Mouse (Mus musculus): ENCODE measurements around the gene Srsf4. TPM values are rescaled to one million over a fixed set of nuclear protein-coding genes. Genes with fewer than 3 reads are reported as not detected.

Gene Srsf4
- total and polyA plus RNA-seq, 3 experiments: 53.7 to 163 TPM; not detected in 1

DNA sequence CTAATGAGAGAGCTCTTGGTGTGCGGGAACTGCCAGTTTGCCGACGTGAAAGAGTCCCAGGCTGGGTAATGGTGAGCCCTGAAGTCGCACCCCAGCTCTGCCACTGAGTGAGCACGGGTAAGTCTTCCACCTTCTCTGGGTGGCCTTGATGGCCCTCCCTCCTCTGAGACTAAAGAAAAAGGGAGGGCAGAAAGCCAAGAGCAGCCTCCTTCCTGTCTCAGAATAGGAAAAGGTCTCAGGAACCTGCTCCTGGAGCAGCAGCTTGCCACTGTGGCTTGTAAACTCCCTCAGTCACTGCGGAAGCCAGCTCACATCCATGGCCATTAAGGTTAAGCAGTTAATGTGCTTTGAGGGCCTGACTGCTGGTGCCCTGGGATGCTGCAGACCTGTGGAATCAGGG is 12.0 kb downstream of the Srsf4 start:
- no peaks in the 10 kb centered on the region for H3K9me3 ChIP-seq (replicated peaks; ENCODE audit: insufficient read depth, low read length)
- H3K27me3 ChIP-seq (ENCODE audit: control insufficient read depth in 1 of 2, insufficient read depth in 2 of 2, low read length in 2 of 2): no peaks in the 10 kb centered on the region
- H3K36me3 ChIP-seq (ENCODE audit: control insufficient read depth in 1 of 2, insufficient read depth in 2 of 2, low read length in 2 of 2): peaks cover 2 to 38% of the 10 kb centered on the region in 2 experiments; a peak in 2 of 4 replicates
- DNase-seq (ENCODE audit: low read depth, low spot score): no peak
- H3K9ac ChIP-seq (ENCODE audit: control insufficient read depth, low read depth, low read length, poor library complexity, severe bottlenecking): no peak overlapping the region
- H3K4me1 ChIP-seq (ENCODE audit: control insufficient read depth in 1 of 2, insufficient read depth in 2 of 2, low read length in 2 of 2): peaks cover 0 to 6% of the 10 kb centered on the region in 2 experiments; a peak in 2 of 4 replicates
- H3K27ac ChIP-seq (ENCODE audit: control insufficient read depth, low read depth, low read length): no peak overlapping the region
- H3K4me3 ChIP-seq (ENCODE audit: control insufficient read depth in 1 of 2, insufficient read depth in 1 of 2, low read depth in 2 of 2, low read length in 2 of 2): no peak overlapping the region
- no peak for TF ChIP-seq SIN3A (IDR thresholded peaks at IDR 0.05; ENCODE audit: low read length)
- TF ChIP-seq ZC3H11A (IDR thresholded peaks at IDR 0.05; ENCODE audit: low read depth, low read length): no peak
- TF ChIP-seq POLR2AphosphoS5 (IDR thresholded peaks at IDR 0.05; ENCODE audit: borderline replicate concordance, low read depth, low read length): no peak
- no peak for TF ChIP-seq ZMIZ1 (IDR thresholded peaks at IDR 0.05; ENCODE audit: low read depth, low read length)
- TF ChIP-seq MXI1 (IDR thresholded peaks at IDR 0.05; ENCODE audit: low read depth, low read length): no peak
- TF ChIP-seq CHD1 (IDR thresholded peaks at IDR 0.05; ENCODE audit: low read depth, low read length): no peak
- TF ChIP-seq ZNF384 (IDR thresholded peaks at IDR 0.05; ENCODE audit: low read depth, low read length): no peak
- TF ChIP-seq TBP (IDR thresholded peaks at IDR 0.05; ENCODE audit: low read depth, low read length): no peak
- peaks cover 68% of the 10 kb centered on the region for H3K79me2 ChIP-seq (ENCODE audit: control insufficient read depth, insufficient read depth, low read length, poor library complexity)

DNA sequence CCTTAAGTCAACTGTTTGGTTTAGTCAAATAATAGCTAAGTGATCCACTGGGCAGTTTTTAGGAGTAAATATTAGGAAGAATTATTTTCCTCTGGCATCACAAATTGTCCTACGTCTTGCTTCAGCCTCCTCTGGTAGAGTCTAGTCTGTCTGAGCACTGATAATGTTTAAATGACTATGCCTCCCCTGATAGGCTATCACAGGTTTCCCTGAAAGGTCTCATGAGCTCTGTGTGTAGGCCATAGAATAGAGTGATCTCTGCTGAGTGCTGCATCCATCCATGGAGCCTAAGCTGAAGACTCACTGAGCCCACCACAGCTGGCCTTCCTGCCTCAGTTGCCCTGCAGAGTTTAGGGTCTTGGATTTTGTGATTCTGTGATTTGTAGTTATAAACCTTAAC is 15.1 kb downstream of the Srsf4 start:
- Histone ChIP-seq H3K9ac (ENCODE audit: control insufficient read depth, low read depth, low read length, poor library complexity, severe bottlenecking) (no peak overlapping the region), H3K27ac (ENCODE audit: control insufficient read depth, low read depth, low read length) (no peak overlapping the region), H3K9me3 (replicated peaks; ENCODE audit: insufficient read depth, low read length) (no peaks in the 10 kb centered on the region), H3K36me3 (ENCODE audit: control insufficient read depth in 1 of 2, insufficient read depth in 2 of 2, low read length in 2 of 2) (peaks cover 2 to 54% of the 10 kb centered on the region in 2 experiments; a peak in 2 of 4 replicates), H3K79me2 (ENCODE audit: control insufficient read depth, insufficient read depth, low read length, poor library complexity) (peaks cover 42% of the 10 kb centered on the region), H3K4me1 (ENCODE audit: control insufficient read depth in 1 of 2, insufficient read depth in 2 of 2, low read length in 2 of 2) (peaks cover 0 to 4% of the 10 kb centered on the region in 2 experiments; a peak in 2 of 4 replicates), H3K4me3 (ENCODE audit: control insufficient read depth in 1 of 2, insufficient read depth in 1 of 2, low read depth in 2 of 2, low read length in 2 of 2) (no peak overlapping the region), H3K27me3 (ENCODE audit: control insufficient read depth in 1 of 2, insufficient read depth in 2 of 2, low read length in 2 of 2) (no peaks in the 10 kb centered on the region)
- no peak for DNase-seq (ENCODE audit: low read depth, low spot score)
- TF ChIP-seq CTCF (IDR thresholded peaks at IDR 0.05 in 2 of 3, conservative IDR thresholded peaks at IDR 0.05 in 1 of 3; ENCODE audit: control insufficient read depth in 1 of 3, insufficient read depth in 1 of 3, low read depth in 2 of 3, low read length in 3 of 3, poor library complexity in 1 of 3, severe bottlenecking in 1 of 3) (no peak), GATA1 (IDR thresholded peaks at IDR 0.05; ENCODE audit: low read depth, low read length) (no peak), MXI1 (IDR thresholded peaks at IDR 0.05; ENCODE audit: low read depth, low read length) (no peak), USF2 (IDR thresholded peaks at IDR 0.05; ENCODE audit: borderline replicate concordance in 1 of 2, insufficient read depth in 1 of 2, low read depth in 1 of 2, low read length in 2 of 2) (no peak), EP300 (IDR thresholded peaks at IDR 0.05; ENCODE audit: low read depth in 1 of 2, low read length in 2 of 2) (no peak), ZKSCAN1 (IDR thresholded peaks at IDR 0.05; ENCODE audit: low read depth, low read length) (no peak), ZMIZ1 (IDR thresholded peaks at IDR 0.05; ENCODE audit: low read depth, low read length) (no peak), ZNF384 (IDR thresholded peaks at IDR 0.05; ENCODE audit: low read depth, low read length) (no peak), TCF12 (IDR thresholded peaks at IDR 0.05; ENCODE audit: low read depth, low read length) (no peak), HCFC1 (IDR thresholded peaks at IDR 0.05; ENCODE audit: low read depth, low read length) (no peak), TAL1 (IDR thresholded peaks at IDR 0.05; ENCODE audit: low read length) (no peak), MEF2A (IDR thresholded peaks at IDR 0.05; ENCODE audit: extremely low read depth, insufficient replicate concordance, low read depth, low read length, poor library complexity, severe bottlenecking) (no peak), JUND (IDR thresholded peaks at IDR 0.05; ENCODE audit: low read depth, low read length) (no peak), ZC3H11A (IDR thresholded peaks at IDR 0.05; ENCODE audit: low read depth, low read length) (no peak), MAZ (IDR thresholded peaks at IDR 0.05; ENCODE audit: low read depth, low read length) (no peak; the same call in 1 of the 2 replicates), POLR2AphosphoS5 (IDR thresholded peaks at IDR 0.05; ENCODE audit: borderline replicate concordance, low read depth, low read length) (no peak), UBTF (IDR thresholded peaks at IDR 0.05; ENCODE audit: borderline replicate concordance, insufficient read depth, low read depth, low read length) (no peak), MAFK (IDR thresholded peaks at IDR 0.05; ENCODE audit: borderline replicate concordance, low read depth, low read length) (no peak), RCOR1 (IDR thresholded peaks at IDR 0.05; ENCODE audit: low read depth, low read length) (no peak), KAT2A (conservative IDR thresholded peaks at IDR 0.05; ENCODE audit: low read depth, low read length) (no peak)
